Mouse (Mus musculus): Measurements from ENCODE around the gene Pole2. TPM values are rescaled to one million over a fixed set of nuclear protein-coding genes. Genes with fewer than 3 reads are reported as not detected.
A peak's percentile ranks its signal among the peaks of the same experiment; 100 is the strongest.

Pole2 gene
- polyA plus RNA-seq, 1 experiment, result 2.3 TPM

DNA sequence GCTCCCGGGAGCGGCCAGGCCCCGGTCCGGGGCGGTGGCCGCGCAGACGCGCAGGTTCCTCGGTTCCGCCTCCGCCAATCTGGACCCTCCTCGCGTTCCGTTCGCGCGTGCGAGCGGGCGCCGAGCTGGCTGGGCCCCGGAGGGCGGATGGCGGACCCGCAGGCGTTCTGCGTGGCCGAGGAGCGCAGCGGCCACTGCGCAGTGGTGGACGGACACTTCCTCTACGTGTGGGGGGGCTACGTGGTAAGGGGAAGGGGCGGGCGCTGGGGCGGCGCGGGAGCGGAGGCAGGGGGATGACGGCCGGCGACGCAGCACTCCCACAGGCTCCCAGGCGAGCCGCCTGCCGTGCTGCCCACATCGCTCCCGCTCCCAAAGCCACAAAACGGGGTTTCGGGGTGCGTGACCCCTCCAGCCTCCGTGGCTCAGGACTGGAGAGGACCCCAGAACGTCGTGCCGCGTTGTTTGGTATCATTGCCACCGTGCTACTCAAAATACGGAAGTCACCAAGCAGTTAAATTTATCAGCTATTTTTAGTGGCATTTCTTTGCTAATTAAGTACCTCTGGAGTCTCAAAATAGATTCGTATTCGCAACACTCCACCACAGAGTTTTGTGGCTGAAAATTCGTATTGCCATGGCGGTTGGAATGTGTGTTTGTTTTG, 13.9 kb upstream of the Pole2 start:
- peak overlapping the region; percentile 95 for H3K4me3 ChIP-seq (replicated peaks)

DNA sequence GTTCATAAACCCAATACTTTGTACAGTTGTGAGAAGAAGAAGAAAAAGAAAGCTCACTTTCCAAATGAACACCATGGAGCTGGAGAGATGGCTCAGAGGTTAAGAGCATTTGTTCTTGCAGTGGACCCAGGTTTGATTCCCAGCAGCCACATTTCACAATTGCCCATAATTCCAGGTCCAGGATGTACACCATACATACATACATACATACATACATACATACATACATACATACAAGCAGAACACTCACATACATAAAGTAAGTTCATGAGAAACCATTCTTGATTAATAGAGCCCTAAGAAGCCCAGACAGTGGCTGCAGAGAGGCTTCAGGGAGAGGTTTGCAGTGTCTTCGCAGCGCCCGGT, 13.4 kb upstream of the Pole2 start:
- H3K36me3 ChIP-seq (replicated peaks; ENCODE audit: low read length), result no peaks in the 10 kb centered on the region
- TF ChIP-seq GATA1 (IDR thresholded peaks at IDR 0.05; ENCODE audit: borderline replicate concordance, low read length), result no peak
- TF ChIP-seq FLI1 (IDR thresholded peaks at IDR 0.05; ENCODE audit: low read length), result no peak
- peaks cover 45% of the 10 kb centered on the region for H3K4me1 ChIP-seq
- H3K27me3 ChIP-seq (replicated peaks), result no peaks in the 10 kb centered on the region
- no peaks in the 10 kb centered on the region for H3K9me3 ChIP-seq
- H3K4me3 ChIP-seq (replicated peaks), result peak overlapping the region; percentile 95

More for the DNA sequence above, 13.9 kb upstream of the Pole2 start:
- Histone ChIP-seq H3K4me1 (peaks cover 45% of the 10 kb centered on the region), H3K36me3 (replicated peaks; ENCODE audit: low read length) (no peaks in the 10 kb centered on the region), H3K9me3 (no peaks in the 10 kb centered on the region), H3K27me3 (replicated peaks) (no peaks in the 10 kb centered on the region)
- TF ChIP-seq FLI1 (IDR thresholded peaks at IDR 0.05; ENCODE audit: low read length) (no peak), GATA1 (IDR thresholded peaks at IDR 0.05; ENCODE audit: borderline replicate concordance, low read length) (no peak)

DNA sequence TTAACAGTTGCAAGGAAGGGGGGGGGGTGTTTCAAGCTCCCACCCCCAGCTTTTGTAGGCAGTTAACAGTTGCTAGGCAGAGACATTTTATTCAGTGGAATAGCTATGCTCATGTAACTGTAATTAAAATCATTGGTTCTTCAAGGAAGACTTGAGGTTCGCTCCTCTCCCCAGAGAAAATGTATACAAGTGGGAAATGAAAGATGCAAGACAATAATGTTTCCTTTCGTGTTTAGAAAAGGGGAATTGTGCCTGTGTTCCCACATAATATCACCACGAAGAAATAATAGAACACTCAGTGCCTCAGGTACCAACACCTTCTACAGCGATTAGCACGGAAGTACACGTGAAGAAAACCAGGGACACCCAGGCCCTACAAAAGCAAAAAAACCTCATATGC, 12.9 kb upstream of the Pole2 start, which contains the start of gene Klhdc1:
Klhdc1 (plus strand) TSS at position 301 of the 400 bp plus-strand sequence.
- Histone ChIP-seq H3K4me1 (peaks cover 45% of the 10 kb centered on the region), H3K36me3 (replicated peaks; ENCODE audit: low read length) (no peaks in the 10 kb centered on the region), H3K4me3 (replicated peaks) (peak within 1 kb of the TSS; percentile 95), H3K27me3 (replicated peaks) (no peaks in the 10 kb centered on the region), H3K9me3 (no peaks in the 10 kb centered on the region)
- TF ChIP-seq FLI1 (IDR thresholded peaks at IDR 0.05; ENCODE audit: low read length), result no peak
- no peak for TF ChIP-seq GATA1 (IDR thresholded peaks at IDR 0.05; ENCODE audit: borderline replicate concordance, low read length)

DNA sequence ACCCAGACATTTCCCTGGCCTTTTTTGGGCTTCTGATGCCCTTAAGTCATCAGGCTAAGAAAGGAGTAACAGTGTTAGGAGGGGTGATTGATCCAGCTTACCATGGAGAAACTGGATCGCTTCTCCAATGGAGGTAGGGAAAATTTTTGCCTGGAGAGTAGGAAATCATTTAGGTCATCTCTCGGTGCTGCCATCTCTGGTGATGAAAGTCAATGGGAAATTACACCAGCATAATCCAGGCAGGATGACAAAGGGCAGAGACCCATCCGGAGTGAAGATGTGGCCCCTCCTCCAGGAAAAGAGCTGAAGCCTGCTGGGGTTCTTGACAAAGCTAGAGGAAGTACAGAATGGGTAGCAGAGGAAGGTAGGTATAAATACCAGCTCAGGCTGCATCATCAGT, 10.3 kb upstream of the Pole2 start:
- H3K4me1 ChIP-seq, result peaks cover 45% of the 10 kb centered on the region
- no peak for TF ChIP-seq FLI1 (IDR thresholded peaks at IDR 0.05; ENCODE audit: low read length)
- no peak for TF ChIP-seq GATA1 (IDR thresholded peaks at IDR 0.05; ENCODE audit: borderline replicate concordance, low read length)
- H3K27me3 ChIP-seq (replicated peaks), result no peaks in the 10 kb centered on the region
- H3K4me3 ChIP-seq (replicated peaks), result no peak overlapping the region
- no peaks in the 10 kb centered on the region for H3K9me3 ChIP-seq
- H3K36me3 ChIP-seq (replicated peaks; ENCODE audit: low read length), result no peaks in the 10 kb centered on the region

DNA sequence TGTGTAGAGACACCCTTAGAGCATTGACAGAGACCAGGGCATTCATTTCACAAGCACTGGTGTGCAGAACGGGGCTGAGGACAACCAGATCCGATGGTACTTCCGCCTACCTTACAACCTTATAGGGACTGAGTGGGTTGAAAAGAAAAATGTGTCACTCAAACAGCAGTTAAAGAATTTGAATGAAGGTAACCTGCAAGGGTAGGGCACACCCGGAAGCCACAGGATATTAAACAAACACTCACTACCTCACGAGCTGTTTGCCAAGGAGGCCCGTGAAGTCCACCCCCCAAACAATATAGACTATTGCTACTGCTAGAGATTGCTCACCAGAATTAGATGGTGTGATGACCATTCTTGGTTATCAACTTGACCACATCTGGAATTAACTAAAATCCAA, 7.8 kb upstream of the Pole2 start:
- Histone ChIP-seq H3K9me3 (no peaks in the 10 kb centered on the region), H3K27me3 (replicated peaks) (no peaks in the 10 kb centered on the region), H3K4me3 (replicated peaks) (no peak overlapping the region), H3K36me3 (replicated peaks; ENCODE audit: low read length) (no peaks in the 10 kb centered on the region), H3K4me1 (peaks cover 31% of the 10 kb centered on the region)
- TF ChIP-seq GATA1 (IDR thresholded peaks at IDR 0.05; ENCODE audit: borderline replicate concordance, low read length), result no peak
- TF ChIP-seq FLI1 (IDR thresholded peaks at IDR 0.05; ENCODE audit: low read length), result no peak

DNA sequence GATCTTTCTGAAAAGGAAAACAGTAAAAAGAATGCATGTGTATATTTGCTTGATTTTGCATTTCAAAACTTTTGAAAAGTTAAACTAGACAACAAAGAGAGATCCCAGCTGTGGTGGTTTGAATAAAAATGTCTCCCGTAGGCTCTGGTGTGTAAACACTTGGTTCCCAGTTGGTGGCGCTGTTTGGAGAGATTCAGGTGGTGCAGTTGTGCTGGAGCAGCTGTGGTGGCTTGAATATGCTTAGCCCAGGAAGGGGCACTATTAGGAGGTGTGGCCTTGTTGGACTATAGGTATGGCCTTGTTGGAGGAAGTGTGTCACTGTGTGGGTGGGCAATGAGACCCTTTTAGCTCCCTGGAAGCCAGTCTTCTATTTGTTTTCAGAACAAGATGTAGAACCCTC, 1.3 kb upstream of the Pole2 start:
- H3K36me3 ChIP-seq (replicated peaks; ENCODE audit: low read length), result peaks cover 17% of the 10 kb centered on the region
- TF ChIP-seq GATA1 (IDR thresholded peaks at IDR 0.05; ENCODE audit: borderline replicate concordance, low read length) (no peak), FLI1 (IDR thresholded peaks at IDR 0.05; ENCODE audit: low read length) (no peak)
- no peak overlapping the region for H3K4me3 ChIP-seq (replicated peaks)
- peaks cover 22% of the 10 kb centered on the region for H3K4me1 ChIP-seq
- H3K27me3 ChIP-seq (replicated peaks), result no peaks in the 10 kb centered on the region
- H3K9me3 ChIP-seq, result no peaks in the 10 kb centered on the region

DNA sequence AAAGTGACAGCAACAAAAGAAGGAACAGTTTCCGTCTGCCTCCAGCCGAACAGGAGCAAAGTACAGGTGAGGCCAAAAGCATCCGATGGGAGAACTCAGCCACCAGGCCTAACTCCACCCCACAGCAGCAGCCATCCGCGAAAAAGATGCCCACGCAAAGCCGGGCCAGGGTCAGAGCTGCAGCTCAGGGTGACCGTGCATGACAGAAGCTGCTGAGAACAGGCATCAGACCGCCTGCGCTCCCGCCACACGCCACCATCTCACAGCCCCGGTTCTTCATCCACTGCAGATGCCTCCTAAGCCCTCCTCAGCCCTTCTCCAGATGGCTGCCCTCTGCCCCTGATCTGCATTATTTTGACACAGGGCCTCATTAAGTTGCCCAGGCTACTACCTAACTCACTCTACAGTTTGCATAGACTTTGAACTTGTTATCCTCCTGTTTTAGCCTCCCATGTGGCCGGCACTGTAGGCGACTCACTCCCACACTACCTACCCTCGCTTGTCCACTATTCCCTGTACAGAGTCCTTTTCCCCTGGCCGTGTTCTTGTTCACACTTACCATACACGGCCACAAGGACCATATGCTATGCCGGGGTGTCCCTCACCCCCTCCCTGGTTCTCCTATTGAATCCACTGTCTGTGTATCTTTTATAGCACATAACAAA, 7.2 kb downstream of the Pole2 start:
- H3K4me3 ChIP-seq (replicated peaks), result no peak overlapping the region
- H3K9me3 ChIP-seq, result no peaks in the 10 kb centered on the region
- TF ChIP-seq FLI1 (IDR thresholded peaks at IDR 0.05; ENCODE audit: low read length) (no peak), GATA1 (IDR thresholded peaks at IDR 0.05; ENCODE audit: borderline replicate concordance, low read length) (no peak)
- H3K27me3 ChIP-seq (replicated peaks), result no peaks in the 10 kb centered on the region
- H3K4me1 ChIP-seq, result peaks cover 4% of the 10 kb centered on the region; the same call in 1 of the 2 replicates
- H3K36me3 ChIP-seq (replicated peaks; ENCODE audit: low read length), result peaks cover 78% of the 10 kb centered on the region

DNA sequence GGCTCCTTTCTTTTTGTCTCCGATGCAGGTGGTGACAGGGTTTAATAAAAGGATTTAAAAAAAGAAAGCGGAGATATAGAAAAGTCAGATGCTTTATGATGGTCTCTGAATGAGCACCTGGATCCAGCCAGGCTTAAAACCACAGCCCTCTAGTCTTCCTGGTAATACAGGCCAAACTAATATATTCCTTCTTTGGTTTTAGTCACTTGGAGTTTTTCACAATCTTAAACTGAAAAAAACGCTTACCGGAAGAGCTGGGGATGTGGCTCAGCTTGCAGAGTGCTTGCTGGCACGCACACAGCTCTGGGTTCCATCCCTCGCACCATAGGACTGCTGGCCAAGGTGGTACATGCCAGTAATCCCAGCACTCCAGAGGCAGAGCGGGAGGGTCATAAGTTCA, 11.4 kb downstream of the Pole2 start:
- H3K4me3 ChIP-seq (replicated peaks), result no peak overlapping the region
- H3K9me3 ChIP-seq, result no peaks in the 10 kb centered on the region
- H3K27me3 ChIP-seq (replicated peaks), result no peaks in the 10 kb centered on the region
- TF ChIP-seq FLI1 (IDR thresholded peaks at IDR 0.05; ENCODE audit: low read length), result no peak
- no peak for TF ChIP-seq GATA1 (IDR thresholded peaks at IDR 0.05; ENCODE audit: borderline replicate concordance, low read length)
- H3K4me1 ChIP-seq, result no peaks in the 10 kb centered on the region
- H3K36me3 ChIP-seq (replicated peaks; ENCODE audit: low read length), result peaks cover 85% of the 10 kb centered on the region

DNA sequence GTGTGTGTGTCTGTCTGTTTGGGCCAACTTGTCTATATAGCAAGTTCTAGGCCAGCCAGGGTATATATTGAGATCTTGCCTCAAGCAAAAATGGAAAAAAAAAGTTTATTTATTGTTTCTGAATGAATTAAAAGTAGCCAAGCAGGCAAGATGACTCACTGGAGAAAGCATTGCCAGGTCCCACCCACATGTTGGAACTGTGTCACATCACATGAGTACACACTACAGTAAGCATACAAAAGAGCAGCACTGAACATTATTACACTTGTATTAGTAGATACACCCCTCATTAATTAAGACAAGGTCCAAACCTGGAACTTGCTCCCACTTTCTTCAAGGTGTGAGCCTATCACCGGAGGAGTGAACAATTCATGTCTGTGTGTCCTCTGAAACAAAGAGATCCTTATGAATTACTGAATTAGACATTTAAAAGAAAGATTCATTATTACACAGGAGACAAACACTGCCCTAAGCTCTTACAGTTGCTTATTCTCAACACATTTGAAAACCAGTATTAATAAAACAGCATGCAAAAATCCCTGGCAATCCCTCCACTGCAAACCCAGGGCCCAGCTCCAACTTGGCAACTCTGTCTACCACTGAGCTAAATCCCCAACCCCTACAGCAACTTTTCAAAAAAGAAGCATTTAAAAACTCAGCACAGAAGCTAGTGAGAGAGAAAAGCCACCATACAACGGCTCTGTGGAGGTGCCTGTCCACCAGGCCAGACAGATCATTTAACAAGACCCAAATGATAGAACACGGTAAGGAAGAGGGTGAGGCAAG, 12.8 kb downstream of the Pole2 start:
- Histone ChIP-seq H3K4me3 (replicated peaks) (no peak overlapping the region), H3K4me1 (no peaks in the 10 kb centered on the region), H3K9me3 (no peaks in the 10 kb centered on the region), H3K27me3 (replicated peaks) (no peaks in the 10 kb centered on the region), H3K36me3 (replicated peaks; ENCODE audit: low read length) (peaks cover 80% of the 10 kb centered on the region)
- TF ChIP-seq FLI1 (IDR thresholded peaks at IDR 0.05; ENCODE audit: low read length) (no peak), GATA1 (IDR thresholded peaks at IDR 0.05; ENCODE audit: borderline replicate concordance, low read length) (no peak)

DNA sequence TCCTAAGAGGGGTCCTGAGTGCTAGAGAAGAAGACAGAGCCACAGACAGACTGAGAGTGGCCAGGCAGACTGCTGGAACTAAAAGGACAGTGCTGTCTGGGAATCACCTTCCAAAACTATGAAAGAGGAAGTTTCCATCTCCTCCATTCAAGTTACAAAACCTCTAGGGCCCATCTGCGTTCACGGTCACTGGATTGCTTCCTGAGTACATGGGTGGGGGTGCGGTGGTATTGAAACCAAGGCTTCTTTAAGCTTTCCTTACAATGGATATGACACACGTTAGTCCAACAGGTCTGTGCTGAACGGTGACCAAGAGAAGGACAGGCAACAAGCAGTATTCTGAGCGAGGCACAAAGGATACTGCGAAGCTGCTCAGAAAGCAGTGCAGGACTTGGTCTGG, 13.6 kb downstream of the Pole2 start:
- no peaks in the 10 kb centered on the region for H3K27me3 ChIP-seq (replicated peaks)
- no peaks in the 10 kb centered on the region for H3K4me1 ChIP-seq
- no peaks in the 10 kb centered on the region for H3K9me3 ChIP-seq
- H3K4me3 ChIP-seq (replicated peaks), result no peak overlapping the region
- no peak for TF ChIP-seq FLI1 (IDR thresholded peaks at IDR 0.05; ENCODE audit: low read length)
- no peak for TF ChIP-seq GATA1 (IDR thresholded peaks at IDR 0.05; ENCODE audit: borderline replicate concordance, low read length)
- H3K36me3 ChIP-seq (replicated peaks; ENCODE audit: low read length), result peaks cover 82% of the 10 kb centered on the region
